22 mouse cellular contexts compared by ENCODE assay signal in the genomic region with DNA sequence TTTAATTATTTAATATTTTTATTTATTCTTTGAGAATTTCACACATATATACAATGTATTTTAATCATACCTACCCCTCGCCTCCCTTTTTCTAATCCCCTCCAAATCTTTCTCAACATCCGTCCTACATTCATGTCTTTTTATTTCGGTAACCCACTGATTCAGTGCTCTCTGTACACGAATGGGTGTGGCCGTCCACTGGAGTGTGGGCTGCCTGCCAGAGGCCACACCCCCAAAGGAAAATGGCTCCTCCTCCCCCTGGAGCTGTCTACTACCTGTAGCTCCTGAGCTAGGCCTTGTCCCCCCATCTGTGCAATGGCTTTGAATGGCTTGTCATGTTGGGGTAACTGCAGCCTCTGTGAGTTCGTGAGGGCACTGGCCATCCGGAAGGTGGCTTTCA. TPM values are rescaled to one million over a fixed set of nuclear protein-coding genes. Genes with fewer than 3 reads are reported as not detected.
"Had no signal": no experiment of that assay in that cellular context is flagged by ENCODE, and none has a peak within 500 bp of the region (broad histone marks: within the 10 kb centered on the region; RNA-seq: fewer than 3 reads in every experiment).

No protein-coding gene starts in this region.

- H3K4me1 ChIP-seq: limb, embryonic 10.5 days; limb, embryonic 13.5 days; midbrain, embryonic 10.5 days; neural tube, embryonic 12.5 days; neural tube, embryonic 15.5 days had no signal

- DNase-seq: kidney, adult 18-20 months; kidney, adult 9 months; kidney, postnatal 14 days; kidney, postnatal 4 days; liver; liver, postnatal 0 days; lung, embryonic 14.5 days; lung, postnatal 36 days; midbrain, embryonic 14.5 days; right cerebral cortex, adult 18-20 months; right cerebral cortex, postnatal 14 days; right cerebral cortex, postnatal 4 days; thymus, adult 18-20 months; thymus, postnatal 36 days had no signal

- H3K9me3 ChIP-seq: limb, embryonic 10.5 days; limb, embryonic 13.5 days; midbrain, embryonic 10.5 days; neural tube, embryonic 12.5 days; neural tube, embryonic 15.5 days had no signal

- H3K4me3 ChIP-seq: limb, embryonic 10.5 days; limb, embryonic 13.5 days; midbrain, embryonic 10.5 days; neural tube, embryonic 12.5 days; neural tube, embryonic 15.5 days had no signal

- H3K4me2 ChIP-seq: limb, embryonic 13.5 days; lung, embryonic 14.5 days; neural tube, embryonic 12.5 days; neural tube, embryonic 15.5 days had no signal

- H3K27ac ChIP-seq: limb, embryonic 10.5 days; limb, embryonic 13.5 days; liver, embryonic 14.5 days; midbrain, embryonic 10.5 days; neural tube, embryonic 12.5 days; neural tube, embryonic 15.5 days had no signal

- H3K27me3 ChIP-seq: limb, embryonic 13.5 days; neural tube, embryonic 12.5 days; neural tube, embryonic 15.5 days had no signal

- ATAC-seq: liver, postnatal 0 days; lung, postnatal 0 days had no signal

- H3K9ac ChIP-seq: limb, embryonic 13.5 days; liver, embryonic 14.5 days; liver, postnatal 0 days; lung, embryonic 14.5 days; neural tube, embryonic 12.5 days; neural tube, embryonic 15.5 days had no signal

RNA-seq across cellular contexts. Expression of gene Kcnj11, which starts 23.7 kb away (rescaled TPM):
- total RNA-seq: megakaryocyte, adult 5-6 weeks had no signal
- polyA plus RNA-seq: liver, postnatal 0 days; lung, embryonic 14.5 days had no signal

RNA-seq across cellular contexts. Expression of gene Abcc6, which starts 46.7 kb away (rescaled TPM):
- total RNA-seq: megakaryocyte, adult 5-6 weeks had no signal
